Mouse (Mus musculus) liver, embryonic 11.5 days (tissue): ENCODE measurements around the gene Axin1. TPM values are rescaled to one million over a fixed set of nuclear protein-coding genes. Genes with fewer than 3 reads are reported as not detected.

Experiments
- ATAC-seq: fragments of 200-750 bp; cut with Nextera tagmentation; replicated peaks from 2 replicates; pipeline ENCODE4 v1.8.0; 2017; ENCODE audit warnings: moderate number of reproducible peaks, mild to moderate bottlenecking, moderate TSS enrichment, moderate library complexity; ENCODE audit not compliant: low FRiP score
- DNase-seq: peaks from one replicate; pipeline ENCODE4 v3.0.0-alpha.2; 2017; ENCODE audit warnings: low spot score
- H3K27ac ChIP-seq: fragments of 300-500 bp; sonication (generic); 2 replicates; pipeline ENCODE4 v1.5.1; 2014; ENCODE audit warnings: mild to moderate bottlenecking, low read depth, low read length, control low read depth
- H3K27me3 ChIP-seq: fragments of 300-500 bp; sonication (generic); replicated peaks from 2 replicates; pipeline ENCODE4 v1.6.1; 2014; ENCODE audit warnings: low read length, mixed read lengths; ENCODE audit not compliant: control insufficient read depth, insufficient read depth
- H3K36me3 ChIP-seq: fragments of 300-500 bp; sonication (generic); 2 replicates; pipeline ENCODE4 v1.6.1; 2014; ENCODE audit warnings: mild to moderate bottlenecking, low read length, moderate library complexity, mixed read lengths; ENCODE audit not compliant: control insufficient read depth, insufficient read depth
- H3K4me1 ChIP-seq: fragments of 300-500 bp; sonication (generic); replicated peaks from 2 replicates; pipeline ENCODE4 v1.6.1; 2014; ENCODE audit warnings: low read length, mixed read lengths; ENCODE audit not compliant: control insufficient read depth, insufficient read depth
- H3K4me2 ChIP-seq: fragments of 300-500 bp; sonication (generic); 2 replicates; pipeline ENCODE4 v1.6.1; 2014; ENCODE audit warnings: mild to moderate bottlenecking, control low read depth, moderate library complexity
- H3K4me3 ChIP-seq: fragments of 300-500 bp; sonication (generic); 2 replicates; pipeline ENCODE4 v1.5.1; 2014; ENCODE audit warnings: low read depth, low read length, control low read depth
- H3K9ac ChIP-seq: fragments of 300-500 bp; sonication (generic); 2 replicates; pipeline ENCODE4 v1.6.1; 2014; ENCODE audit warnings: low read depth, low read length, control low read depth
- H3K9me3 ChIP-seq: fragments of 300-500 bp; sonication (generic); 2 replicates; pipeline ENCODE4 v1.6.1; 2016; ENCODE audit warnings: low read length, inconsistent platforms, mixed read lengths; ENCODE audit not compliant: control insufficient read depth
- WGBS: fragments of 180-500 bp; shearing (Covaris S2); extraction: QIAGEN DNeasy Blood & Tissue Kit; methylation state at CpG from one replicate; pipeline ENCODE4 v1.1.7; 2014; 5-methylcytosine and 5-hydroxymethylcytosine counted together
- polyA plus RNA-seq: library from polyadenylated mRNA; unstranded; fragments of >200 nt; fragmentation: Nextera tagmentation; extraction: Ambion mirVana; gene quantifications from 2 replicates; pipeline ENCODE4 v1.2.1, GENCODE M21; 2014

The Axin1 gene
- polyA plus RNA-seq, 1 experiment from 2014 or later, result 13.1 TPM

DNA sequence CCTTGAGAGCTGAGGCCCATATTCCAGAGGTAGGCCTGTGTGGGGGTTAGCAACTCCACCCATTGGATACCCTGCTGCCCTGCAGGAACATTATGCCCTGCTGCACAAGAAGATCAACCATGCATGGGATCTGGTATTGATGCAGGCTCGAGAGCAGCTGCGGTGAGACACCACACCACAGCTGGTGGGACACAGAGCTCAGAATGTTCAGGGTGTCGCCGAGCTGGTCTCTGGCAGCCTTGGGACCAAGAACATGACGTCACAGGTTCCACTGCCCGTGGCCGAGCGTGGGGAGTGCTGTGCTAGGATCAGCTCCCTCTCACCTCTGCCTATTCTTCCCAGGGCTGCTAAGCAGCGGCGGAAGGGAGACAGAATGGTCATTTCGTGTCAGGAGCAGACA lies 66.3 kb downstream of the Axin1 start:
- no peak for ATAC-seq
- peaks cover 59% of the 10 kb centered on the region for H3K27me3 ChIP-seq
- peaks cover 36% of the 10 kb centered on the region for H3K4me1 ChIP-seq

DNA sequence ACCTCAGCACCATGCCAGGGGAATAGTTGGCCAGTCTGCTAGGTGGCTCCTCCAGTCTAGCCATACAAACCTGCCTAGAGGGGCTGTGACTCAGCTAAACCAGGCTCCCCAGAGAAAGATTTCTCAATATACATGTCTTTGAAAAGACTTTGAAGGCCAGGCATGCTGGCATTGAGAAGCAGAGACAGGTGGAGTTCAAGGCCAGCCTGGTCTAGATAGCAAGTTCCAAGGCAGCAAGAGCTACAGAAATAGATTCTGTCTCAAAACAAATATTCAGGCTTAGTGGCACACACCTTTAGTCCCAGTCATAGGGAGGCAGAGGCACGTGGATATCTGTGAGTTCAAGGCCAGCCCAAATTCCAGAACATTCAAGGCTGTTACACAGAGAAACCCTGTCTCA lies 67.9 kb downstream of the Axin1 start:
- Histone ChIP-seq H3K4me2 (no peak overlapping the region), H3K27ac (no peak overlapping the region), H3K9ac (no peak overlapping the region), H3K4me3 (no peak overlapping the region), H3K4me1 (peaks cover 21% of the 10 kb centered on the region), H3K36me3 (no peaks in the 10 kb centered on the region), H3K27me3 (peaks cover 43% of the 10 kb centered on the region), H3K9me3 (no peaks in the 10 kb centered on the region)
- ATAC-seq (no peak), DNase-seq (no peak)
- WGBS, result 43% methylated on average over 1 of the region's 1 CpGs

More for the DNA sequence above, 66.3 kb downstream of the Axin1 start:
- Histone ChIP-seq H3K4me3 (no peak overlapping the region), H3K36me3 (no peaks in the 10 kb centered on the region), H3K4me2 (no peak overlapping the region), H3K9me3 (no peaks in the 10 kb centered on the region), H3K9ac (no peak overlapping the region), H3K27ac (no peak overlapping the region)
- 36% methylated on average over 11 of the region's 11 CpGs for WGBS
- DNase-seq, result no peak

DNA sequence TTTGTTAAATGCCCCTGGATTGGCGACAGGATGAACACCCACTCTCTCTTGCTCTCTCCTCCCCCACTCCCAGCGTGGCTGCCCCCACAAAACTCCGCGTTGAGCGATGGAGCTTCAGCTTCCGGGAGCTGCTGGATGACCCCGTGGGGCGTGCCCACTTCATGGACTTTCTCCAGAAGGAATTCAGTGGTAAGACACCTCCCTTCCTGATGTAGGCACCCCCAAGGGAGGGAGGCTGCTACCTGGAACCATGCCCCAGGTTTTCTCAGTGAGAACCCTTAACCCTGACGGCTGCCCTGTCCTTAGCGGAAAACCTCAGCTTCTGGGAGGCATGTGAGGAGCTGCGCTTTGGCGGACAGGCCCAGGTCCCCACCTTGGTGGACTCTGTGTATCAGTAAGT lies 69.2 kb downstream of the Axin1 start, which contains the start of gene Arhgdig:
Gene Arhgdig (minus strand): TSS at position 101 of the 400 bp plus-strand sequence.
- peaks cover 30% of the 10 kb centered on the region for H3K27me3 ChIP-seq
- no peaks in the 10 kb centered on the region for H3K36me3 ChIP-seq
- peaks cover 8% of the 10 kb centered on the region for H3K4me1 ChIP-seq
- no peak for DNase-seq
- 80% methylated on average over 12 of the region's 12 CpGs for WGBS
- H3K4me3 ChIP-seq, result no peak within 1 kb of the TSS
- no peak within 1 kb of the TSS for H3K9ac ChIP-seq
- H3K27ac ChIP-seq, result no peak within 1 kb of the TSS
- no peak for ATAC-seq
- H3K9me3 ChIP-seq, result no peaks in the 10 kb centered on the region
- no peak within 1 kb of the TSS for H3K4me2 ChIP-seq

DNA sequence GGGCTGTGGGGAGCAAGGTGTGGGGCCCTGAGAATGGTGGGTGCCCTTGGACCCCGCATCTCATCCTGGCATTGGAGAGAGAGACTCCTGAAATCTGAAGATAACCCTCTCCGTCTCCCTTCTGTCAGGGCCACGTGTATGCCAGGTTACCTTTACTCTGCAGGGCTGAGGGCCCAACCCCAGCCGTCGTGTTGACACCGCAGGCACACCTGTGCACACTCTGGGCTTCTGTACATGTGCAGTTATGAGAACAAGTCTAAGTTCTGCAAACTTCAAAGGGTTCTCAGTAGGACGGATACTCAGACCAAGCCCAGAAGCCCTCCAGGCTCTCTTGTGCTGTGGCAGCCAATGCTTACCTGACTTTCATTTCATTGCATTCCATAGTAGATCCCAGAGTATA lies 73.8 kb downstream of the Axin1 start:
- Histone ChIP-seq H3K36me3 (no peaks in the 10 kb centered on the region), H3K27ac (no peak overlapping the region), H3K4me2 (no peak overlapping the region), H3K9ac (no peak overlapping the region), H3K9me3 (no peaks in the 10 kb centered on the region), H3K4me3 (no peak overlapping the region), H3K27me3 (no peaks in the 10 kb centered on the region; the same call in 1 of the 2 replicates), H3K4me1 (no peaks in the 10 kb centered on the region)
- 80% methylated on average over 7 of the region's 7 CpGs for WGBS
- no peak for DNase-seq
- no peak for ATAC-seq

DNA sequence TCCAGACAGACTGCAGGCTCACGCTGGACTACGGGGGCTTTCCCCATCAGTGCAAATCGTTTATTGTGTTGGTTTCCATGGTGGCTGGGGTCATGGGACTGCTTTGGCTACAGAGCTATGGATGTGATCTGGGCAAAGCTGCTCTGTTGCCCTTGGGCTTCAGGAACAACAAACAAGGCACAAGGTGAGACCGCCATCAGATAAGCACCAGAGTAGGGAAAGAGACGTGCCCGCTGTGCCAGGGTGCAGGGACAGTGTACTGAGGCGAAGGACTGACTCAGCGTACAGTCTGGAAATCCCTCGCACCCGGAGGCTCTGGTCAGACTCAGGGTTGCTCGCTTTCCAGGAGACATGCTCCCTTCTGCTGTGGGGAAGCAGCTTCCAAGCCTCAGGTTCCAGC lies 74.2 kb downstream of the Axin1 start:
- no peak for ATAC-seq
- H3K27ac ChIP-seq, result no peak overlapping the region
- no peak for DNase-seq
- no peak overlapping the region for H3K4me2 ChIP-seq
- no peaks in the 10 kb centered on the region for H3K27me3 ChIP-seq
- H3K9ac ChIP-seq, result no peak overlapping the region
- H3K9me3 ChIP-seq, result no peaks in the 10 kb centered on the region
- H3K4me3 ChIP-seq, result no peak overlapping the region
- H3K4me1 ChIP-seq, result no peaks in the 10 kb centered on the region
- WGBS, result 82% methylated on average over 11 of the region's 11 CpGs
- H3K36me3 ChIP-seq, result no peaks in the 10 kb centered on the region

DNA sequence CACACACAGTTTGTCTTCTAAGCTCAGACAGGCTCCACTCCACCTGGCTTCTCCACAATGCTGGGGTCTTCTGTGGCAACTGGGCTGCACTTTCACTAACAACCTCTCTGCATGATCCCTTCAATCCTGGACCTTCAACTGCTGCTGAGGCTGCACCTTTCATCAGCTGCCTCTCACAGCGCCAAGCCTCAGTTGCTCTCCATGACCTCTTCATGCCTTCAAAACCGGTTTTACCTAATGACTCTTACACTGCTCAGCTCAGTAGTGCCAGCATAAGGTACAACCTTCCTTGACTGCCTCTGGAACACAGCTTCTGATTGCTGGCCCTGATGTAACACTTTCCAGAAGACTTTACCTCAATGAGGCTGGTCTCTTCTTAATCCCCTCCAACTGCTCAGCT lies 83.0 kb downstream of the Axin1 start:
- no peak overlapping the region for H3K9ac ChIP-seq
- ATAC-seq (no peak), DNase-seq (no peak)
- no peaks in the 10 kb centered on the region for H3K36me3 ChIP-seq
- H3K9me3 ChIP-seq, result no peaks in the 10 kb centered on the region
- WGBS, result 64% methylated on average over 2 of the region's 2 CpGs
- no peak overlapping the region for H3K4me2 ChIP-seq
- no peaks in the 10 kb centered on the region for H3K4me1 ChIP-seq
- H3K27ac ChIP-seq, result no peak overlapping the region
- no peak overlapping the region for H3K4me3 ChIP-seq
- no peaks in the 10 kb centered on the region; the same call in 1 of the 2 replicates for H3K27me3 ChIP-seq

DNA sequence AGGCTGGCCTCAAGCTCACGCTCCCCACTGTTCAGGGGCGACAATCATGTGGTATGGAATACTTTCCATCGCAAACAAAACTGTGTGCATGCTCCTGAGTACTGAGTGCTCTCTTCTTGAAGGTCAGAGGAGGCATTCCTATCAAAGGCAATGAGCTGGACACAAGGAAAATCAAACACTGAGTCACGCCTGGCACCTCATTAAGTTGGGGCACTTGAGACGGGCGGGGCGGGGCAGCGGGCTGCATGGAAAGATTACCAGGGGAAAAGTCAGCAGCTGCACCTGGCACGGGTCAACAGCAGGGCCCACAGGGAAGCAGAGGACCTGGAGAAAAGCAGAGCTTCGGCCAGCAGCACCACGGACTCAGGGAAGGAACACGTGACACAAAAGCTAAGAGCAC lies 86.7 kb downstream of the Axin1 start:
- 78% methylated on average over 12 of the region's 12 CpGs for WGBS
- no peaks in the 10 kb centered on the region for H3K4me1 ChIP-seq
- no peak for DNase-seq

GRCm38 (mm10) chr17:26229776-26230175 lies 91.3 kb downstream of the Axin1 start:
- Histone ChIP-seq H3K36me3 (no peaks in the 10 kb centered on the region), H3K27me3 (no peaks in the 10 kb centered on the region), H3K9ac (no peak overlapping the region), H3K4me2 (no peak overlapping the region), H3K4me3 (no peak overlapping the region), H3K9me3 (no peaks in the 10 kb centered on the region), H3K27ac (no peak overlapping the region), H3K4me1 (no peaks in the 10 kb centered on the region)
- DNase-seq, result no peak
- ATAC-seq, result no peak
- WGBS, result 81% methylated on average over 5 of the region's 5 CpGs

More for the DNA sequence above, 86.7 kb downstream of the Axin1 start:
- H3K4me3 ChIP-seq, result no peak overlapping the region
- ATAC-seq, result no peak
- H3K27ac ChIP-seq, result no peak overlapping the region
- no peaks in the 10 kb centered on the region; the same call in 1 of the 2 replicates for H3K27me3 ChIP-seq
- H3K4me2 ChIP-seq, result no peak overlapping the region
- no peaks in the 10 kb centered on the region for H3K9me3 ChIP-seq
- H3K36me3 ChIP-seq, result no peaks in the 10 kb centered on the region
- no peak overlapping the region for H3K9ac ChIP-seq

DNA sequence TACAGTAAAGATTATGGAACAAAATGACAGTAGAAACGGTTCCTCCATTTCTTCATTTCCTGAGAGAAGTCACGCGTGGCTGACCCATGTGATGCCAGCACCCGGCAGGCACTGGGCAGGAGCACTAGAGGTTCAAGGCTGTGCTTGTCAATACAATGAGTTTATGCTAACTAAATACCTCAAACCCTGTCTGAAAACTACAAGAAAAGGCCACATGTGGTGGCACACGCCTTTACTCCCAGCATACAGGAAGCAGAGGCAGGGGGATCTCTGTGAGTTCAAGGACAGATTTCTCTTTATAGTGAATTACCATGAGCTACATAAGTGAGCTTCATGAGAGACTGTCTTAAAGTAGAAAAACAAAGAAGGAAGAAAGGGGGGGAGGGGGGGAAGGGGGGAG lies 92.7 kb downstream of the Axin1 start:
- no peak overlapping the region for H3K4me3 ChIP-seq
- H3K9ac ChIP-seq, result no peak overlapping the region
- DNase-seq, result no peak
- no peak overlapping the region for H3K27ac ChIP-seq
- H3K4me2 ChIP-seq, result no peak overlapping the region
- WGBS, result 76% methylated on average over 5 of the region's 5 CpGs
- no peaks in the 10 kb centered on the region for H3K27me3 ChIP-seq
- no peak for ATAC-seq
- H3K4me1 ChIP-seq, result no peaks in the 10 kb centered on the region
- no peaks in the 10 kb centered on the region for H3K9me3 ChIP-seq
- no peaks in the 10 kb centered on the region for H3K36me3 ChIP-seq
